Mouse (Mus musculus) right cerebral cortex, postnatal 4 days (tissue): ENCODE results near the gene Hcrt.

ENCODE experiments used
- DNase-seq: peaks from one replicate; pipeline ENCODE4 v3.0.0-alpha.2; 2022

Hcrt gene

DNA sequence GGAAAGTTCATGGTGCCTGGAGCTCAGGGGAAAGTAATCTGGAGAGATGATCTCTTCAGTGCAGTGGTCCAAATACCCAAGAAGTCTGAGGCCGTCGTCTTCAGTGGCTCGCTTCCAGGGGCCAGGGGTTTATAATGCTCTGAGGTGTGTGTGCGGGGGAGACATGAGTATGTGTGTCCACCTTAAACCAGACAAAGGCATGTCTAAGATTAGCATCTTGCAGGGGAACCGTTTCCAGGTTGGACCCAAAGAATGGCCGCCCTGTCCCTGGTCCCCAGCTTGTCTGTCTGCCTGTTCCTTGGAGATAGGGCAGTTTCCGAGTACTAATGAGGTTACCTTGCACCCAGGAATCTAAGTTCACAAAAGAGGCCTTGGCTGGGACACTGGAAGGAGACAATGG is at the start of gene Hcrt:
Gene Hcrt, minus strand, starts transcription at position 101 of the 400 bp plus-strand sequence.
- no peak for DNase-seq

DNA sequence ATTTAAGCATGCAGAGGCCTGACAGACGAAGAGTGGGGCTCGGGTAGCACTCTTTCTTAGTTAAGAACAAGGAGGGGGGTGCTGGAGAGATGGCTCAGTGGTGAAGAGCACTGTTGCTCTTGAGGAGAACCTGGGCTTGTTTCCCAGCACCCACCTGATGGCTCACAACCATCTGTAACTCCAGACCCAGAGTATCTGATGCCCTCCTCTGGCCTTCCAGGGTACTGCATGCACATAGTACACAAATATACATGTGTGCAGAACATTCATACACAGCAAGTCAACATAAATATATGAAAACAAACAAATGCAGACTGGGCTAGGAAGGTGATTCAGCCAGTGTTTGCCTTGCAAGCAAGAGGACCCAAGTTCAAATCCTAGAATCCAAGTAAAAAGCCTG is 48.4 kb upstream of the Hcrt start:
- no peak for DNase-seq

- DNase-seq: no peak
These were observed 47.8 kb upstream of the Hcrt start for GRCm38 (mm10) chr11:100810516-100810915.

DNA sequence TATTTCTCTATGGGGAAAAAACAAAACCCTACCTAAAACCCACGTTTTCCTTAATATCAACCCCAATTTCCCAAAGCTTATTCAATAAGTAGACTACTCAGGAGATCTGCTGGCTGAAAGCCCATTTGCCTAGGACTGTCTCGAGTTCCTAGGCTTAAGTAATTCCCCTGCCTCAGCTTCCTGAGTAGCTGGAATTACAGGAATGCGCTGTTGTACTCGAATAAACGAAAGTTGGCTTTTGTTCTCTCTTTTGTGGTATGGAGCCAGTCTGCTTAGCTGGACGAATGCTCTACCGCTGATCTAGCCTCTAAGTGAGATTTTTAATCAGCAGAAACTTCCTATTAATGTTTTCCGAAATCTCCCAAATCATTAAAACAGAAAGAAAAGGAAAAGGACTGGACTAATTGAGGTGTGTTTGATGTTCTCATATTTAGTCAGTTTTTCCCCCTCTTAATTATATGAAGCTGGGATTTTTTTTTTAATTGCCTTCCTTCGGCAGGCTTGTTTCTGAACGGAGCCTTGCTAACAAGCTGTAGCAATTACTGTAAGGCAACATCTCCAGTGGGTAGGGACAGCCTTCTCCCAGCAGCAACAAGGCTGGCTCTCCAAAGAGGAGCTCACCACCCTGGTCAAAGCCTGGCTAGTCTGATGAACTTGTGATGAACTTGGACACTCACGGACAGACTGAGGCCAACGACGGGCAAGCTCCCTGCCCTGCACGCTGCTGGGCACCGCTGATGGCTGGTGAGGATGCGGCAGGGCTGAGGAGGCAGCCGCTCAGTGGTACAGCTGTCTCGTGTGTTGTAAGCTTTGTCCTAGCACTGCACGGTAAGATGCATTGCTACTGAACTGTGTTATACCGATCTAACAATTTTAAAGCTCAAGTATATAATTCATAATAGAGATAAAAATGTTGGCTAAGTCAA is 43.9 kb upstream of the Hcrt start:
- no peak for DNase-seq

DNA sequence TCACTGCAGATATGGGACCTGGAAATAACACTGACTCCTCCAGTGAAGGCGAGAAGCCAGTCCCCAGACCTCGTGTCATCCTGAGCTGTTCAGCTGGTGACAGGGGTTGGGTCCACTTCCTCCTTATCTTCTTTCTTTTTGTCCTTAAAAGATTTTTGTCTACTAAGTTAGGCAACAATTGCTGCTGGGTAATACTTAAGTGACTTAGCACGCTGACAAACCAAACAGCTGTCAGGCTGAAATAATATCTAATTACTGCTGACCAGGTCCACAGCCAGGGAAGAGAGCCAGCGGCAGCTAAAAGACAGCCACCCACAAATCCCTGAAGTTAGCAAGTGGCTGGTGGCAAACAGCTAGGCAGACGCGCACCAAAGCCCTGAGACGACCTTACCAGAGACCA is 42.8 kb upstream of the Hcrt start:
- DNase-seq: no peak

- no peak for DNase-seq
These were observed 41.7 kb upstream of the Hcrt start for GRCm38 (mm10) chr11:100804409-100804808.

DNA sequence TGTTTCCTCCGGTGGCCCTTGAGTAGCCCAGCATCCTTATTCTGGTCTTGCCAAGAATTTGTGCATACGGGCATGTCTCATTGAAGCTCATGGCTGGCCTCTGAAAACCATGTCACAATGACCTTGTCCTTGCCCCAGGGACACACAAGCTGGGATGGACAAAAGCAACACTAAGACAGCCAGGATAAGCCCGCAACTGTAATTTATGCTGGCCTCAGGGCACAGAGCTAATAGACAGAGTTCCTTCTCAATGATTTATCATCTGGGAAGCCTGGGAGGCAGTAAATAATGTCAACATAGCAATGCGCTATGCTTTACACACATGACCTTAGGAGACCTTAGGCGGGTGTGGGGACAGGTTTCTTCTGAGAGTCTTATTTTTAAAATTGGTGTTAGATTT is 36.7 kb upstream of the Hcrt start:
- no peak for DNase-seq

DNA sequence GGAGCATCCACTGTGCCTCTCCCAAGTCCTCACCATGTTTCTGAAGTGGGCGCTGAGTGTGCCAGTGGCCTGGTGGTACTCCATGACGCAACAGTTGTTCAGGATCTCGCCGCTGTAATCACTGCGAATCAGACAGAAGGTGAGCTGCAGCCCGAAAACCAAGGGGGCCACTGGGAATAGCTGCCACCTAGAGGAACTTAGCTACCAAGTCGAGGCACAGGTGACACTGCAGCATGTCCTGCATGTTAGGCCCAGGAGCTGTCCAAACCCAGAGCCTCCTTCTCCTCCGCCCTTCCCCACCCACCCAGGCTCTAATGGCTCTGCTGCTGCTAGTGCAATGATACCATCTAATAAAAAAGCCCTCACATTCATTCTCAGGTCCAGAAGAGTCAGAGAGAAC is 33.9 kb upstream of the Hcrt start:
- no peak for DNase-seq

GRCm38 (mm10) chr11:100795386-100795785 is 32.7 kb upstream of the Hcrt start:
- DNase-seq: no peak

DNA sequence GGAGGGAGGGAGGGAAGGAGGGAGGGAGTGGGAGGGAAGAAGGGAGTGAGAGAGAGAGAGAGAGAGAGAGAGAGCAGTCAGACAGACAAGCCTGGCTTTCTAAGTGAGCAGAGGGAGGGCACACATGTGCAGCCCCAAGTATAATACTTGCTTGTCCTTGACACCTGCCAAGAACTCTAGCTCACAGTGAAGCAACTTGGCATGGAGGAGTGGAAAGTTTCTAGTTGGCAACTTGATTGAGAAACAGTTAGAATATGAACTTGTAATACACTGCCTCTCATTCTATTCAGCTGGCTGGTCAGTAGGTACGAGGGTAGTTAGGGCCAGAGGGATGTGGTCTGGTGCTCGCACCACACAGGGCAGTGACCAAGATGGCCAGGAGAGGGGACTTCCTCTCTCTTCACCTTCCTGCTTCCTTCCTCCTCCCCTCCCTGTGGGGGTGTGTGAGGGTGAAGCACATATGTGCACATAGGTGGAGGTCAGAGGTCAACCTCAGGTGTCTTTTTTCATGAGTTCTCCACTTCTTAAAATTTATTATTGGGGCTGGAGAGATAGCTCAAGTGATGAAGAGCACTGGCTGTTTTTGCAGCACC is 28.8 kb upstream of the Hcrt start:
- DNase-seq: no peak

GRCm38 (mm10) chr11:100790644-100791043 is 27.9 kb upstream of the Hcrt start:
- peak; percentile 41 for DNase-seq

- no peak for DNase-seq
These were observed 27.0 kb upstream of the Hcrt start for GRCm38 (mm10) chr11:100789702-100790101.

GRCm38 (mm10) chr11:100785774-100786173 is 23.0 kb upstream of the Hcrt start:
- no peak for DNase-seq

DNA sequence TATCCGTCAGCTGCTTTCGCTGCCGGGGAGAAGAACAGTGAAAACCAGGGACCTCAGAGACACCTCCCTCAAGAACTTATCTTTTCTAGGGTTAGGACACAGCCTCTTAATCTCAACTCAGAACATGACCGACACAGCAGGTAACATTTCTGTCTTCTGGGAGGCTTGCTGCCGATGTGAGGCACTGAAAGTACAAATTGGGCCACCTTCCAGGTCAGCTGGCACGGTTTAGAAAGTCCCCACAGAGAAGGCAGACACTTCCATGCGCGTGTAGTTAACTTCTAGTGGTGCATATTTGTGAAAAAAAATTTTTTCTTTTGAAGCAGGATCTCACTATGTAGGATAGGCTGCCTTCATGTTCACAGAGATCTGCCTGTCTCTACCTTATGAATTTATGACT is 21.6 kb upstream of the Hcrt start:
- DNase-seq: no peak

DNA sequence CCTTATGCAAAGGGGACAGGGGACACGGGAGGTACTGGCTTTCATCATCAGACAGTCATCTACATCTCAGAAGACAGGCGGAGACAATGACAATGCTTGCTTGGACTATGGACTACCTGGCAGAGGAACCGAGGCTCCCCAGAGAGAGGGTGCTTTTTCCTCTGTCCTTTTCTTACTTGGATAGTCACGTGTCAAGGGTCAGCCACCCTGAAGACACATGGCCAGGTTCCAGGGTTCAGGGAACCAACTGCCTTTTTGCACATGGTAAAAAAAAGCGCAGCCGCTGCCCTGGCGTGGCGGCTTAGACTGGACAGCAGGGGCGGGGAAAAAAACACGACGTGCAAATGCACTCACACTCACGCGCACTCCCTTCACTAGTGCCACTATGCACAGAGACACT is 19.8 kb upstream of the Hcrt start:
- DNase-seq: no peak

- no peak for DNase-seq
These were observed 19.2 kb upstream of the Hcrt start for GRCm38 (mm10) chr11:100781763-100782475.

DNA sequence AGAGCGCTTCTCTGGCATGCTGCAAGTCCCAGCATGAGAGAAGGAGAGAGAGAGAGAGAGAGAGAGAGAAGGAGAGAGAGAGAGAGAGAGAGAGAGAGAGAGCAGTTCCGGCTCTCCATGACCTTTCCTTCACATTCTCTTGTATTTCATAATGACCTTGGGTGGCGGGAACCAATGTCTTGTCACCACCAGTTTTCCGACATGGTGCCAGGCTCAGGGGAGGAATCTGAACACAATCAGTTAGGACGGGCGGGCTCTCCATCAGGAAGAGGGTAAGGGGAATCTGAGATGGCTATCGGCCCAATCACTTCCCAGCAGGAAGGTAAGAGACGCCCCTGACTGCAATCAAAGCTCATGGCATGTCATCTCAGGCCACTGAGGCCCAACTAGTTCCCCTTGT is 17.5 kb upstream of the Hcrt start:
- DNase-seq: no peak

DNA sequence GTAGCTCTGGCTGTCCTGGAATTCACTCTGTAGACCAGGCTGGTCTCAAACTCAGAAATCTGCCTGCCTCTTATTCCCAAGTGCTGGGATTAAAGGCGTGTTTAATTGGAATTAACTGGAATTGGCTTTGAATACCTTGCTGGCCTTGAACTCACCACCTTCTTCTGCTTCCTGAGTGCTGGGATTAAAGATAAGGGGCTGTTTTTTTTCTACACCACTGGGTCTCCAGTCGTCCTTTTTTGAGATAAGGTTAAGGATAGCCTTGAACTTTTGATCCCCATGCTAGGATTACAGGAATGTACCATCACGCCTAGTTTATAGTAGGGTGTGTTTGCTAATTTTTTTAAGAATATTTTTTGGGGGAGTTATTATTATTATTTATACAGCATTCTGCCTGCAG is 15.3 kb upstream of the Hcrt start:
- DNase-seq: no peak

DNA sequence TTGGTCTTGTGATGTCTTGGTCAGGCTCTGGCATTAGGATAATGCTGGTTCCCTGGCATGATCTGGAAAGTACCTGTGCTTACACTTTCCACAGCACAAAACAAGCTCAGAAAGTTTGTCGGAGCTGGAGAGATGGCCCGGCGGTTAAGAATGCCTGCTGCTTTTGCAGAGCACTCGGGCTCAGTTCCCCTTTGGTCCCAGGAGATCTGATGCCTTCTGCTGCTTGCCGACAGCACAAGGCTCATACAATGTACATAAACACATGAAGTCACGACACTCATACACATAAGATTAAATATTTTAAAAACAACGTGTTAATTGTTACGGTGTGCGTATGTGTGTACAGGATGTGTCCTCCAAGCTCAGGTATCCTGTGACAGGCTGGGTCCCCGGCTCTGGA is 13.2 kb upstream of the Hcrt start:
- DNase-seq: no peak

DNA sequence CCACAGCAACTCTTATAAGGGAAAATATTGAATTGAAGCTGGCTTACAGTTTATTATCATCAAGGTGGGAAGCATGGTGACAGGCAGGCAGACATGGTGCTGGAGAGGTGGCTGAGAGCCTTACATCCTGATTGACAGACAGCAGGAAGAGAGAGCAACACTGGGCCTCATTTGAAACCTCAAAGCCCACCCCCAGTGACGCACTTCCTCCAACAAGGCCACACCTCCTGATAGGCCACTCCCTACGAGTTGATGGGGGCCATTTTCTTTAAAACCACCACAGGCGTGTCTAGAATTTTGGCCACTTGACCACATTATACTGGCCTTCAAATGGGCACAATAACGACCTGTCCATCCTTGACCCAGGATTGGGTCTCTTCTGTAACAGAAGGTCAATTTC is 11.5 kb upstream of the Hcrt start:
- no peak for DNase-seq

DNA sequence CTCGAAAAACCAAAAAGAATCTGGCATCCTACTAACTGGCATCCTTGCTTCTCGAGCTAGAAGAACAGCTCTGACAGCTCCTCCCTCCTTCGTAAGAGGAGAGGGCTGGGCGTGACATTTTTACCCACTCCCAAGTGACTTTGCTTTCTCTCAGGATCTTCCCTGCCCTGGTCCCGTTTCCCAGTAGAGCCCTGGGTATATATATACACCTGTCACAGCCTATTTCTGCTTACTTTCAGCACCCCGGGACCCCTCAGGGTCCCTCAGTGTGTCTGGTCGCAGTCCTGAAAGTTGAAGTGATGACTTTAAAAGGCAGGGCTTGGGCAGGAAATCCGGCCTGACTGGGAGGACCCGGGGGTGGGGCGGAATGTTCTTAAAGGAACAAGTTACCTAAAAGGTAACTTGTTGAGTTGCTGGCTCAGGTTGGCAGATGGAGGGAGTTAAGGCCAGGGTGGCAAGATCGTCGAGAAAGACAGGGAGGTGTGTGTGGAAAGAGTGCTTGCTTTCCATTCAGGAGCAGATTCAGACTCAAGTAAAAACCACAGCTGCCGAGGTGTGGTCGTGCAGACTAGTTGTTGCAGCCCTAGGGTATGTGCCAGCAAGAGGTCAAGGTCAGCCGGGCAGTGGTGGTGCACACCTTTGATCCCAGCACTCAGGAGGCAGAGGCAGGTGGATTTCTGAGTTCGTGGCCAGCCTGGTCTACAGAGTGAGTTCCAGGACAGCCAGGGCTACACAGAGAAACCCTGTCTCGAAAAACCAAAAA is 8.1 kb upstream of the Hcrt start, which contains the start of gene Ghdc:
Gene Ghdc, minus strand, starts transcription at position 312 of the 763 bp plus-strand sequence.
- DNase-seq: peak; percentile 65

DNA sequence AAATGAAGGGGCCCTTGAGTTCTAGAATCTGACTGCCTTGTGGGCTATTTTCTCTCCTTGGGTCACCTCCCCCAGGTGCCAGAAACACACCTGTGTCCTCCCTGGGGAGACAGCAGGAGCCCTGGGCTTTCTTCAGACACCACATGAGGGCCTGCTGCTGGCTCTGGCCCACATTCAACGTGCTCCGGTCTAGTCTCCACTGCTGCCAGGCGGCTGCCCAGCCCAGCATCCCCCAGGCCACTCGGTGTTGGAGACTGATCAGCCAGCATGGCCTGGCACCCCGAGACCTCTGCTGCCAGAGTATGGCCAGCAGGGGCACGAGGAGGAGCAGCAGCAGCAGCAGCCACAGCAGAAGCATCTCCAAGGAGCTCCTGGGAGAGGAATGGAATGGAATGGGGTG is 7.2 kb upstream of the Hcrt start:
- no peak for DNase-seq

DNA sequence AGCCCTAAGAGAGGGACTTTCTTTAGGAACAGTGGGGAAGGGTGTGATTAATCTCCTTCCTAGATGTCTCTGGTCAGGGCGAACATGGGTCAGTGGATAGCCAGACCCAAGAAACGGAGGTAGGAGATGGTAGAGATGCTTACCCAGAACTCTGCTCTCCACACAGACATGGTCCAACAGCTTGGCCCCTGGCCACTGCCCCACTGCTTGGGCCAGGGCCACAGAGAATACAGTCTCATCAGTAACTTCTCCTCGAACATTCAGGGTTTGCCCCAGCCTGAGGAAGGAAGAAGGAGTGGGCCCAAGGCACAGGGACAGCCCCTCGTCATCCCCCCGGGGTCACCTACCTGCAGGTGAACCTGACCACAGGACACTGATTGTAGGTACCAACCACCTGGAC is 5.1 kb upstream of the Hcrt start:
- DNase-seq: no peak
